20 mouse cellular contexts compared by ENCODE assay signal in the genomic region with DNA sequence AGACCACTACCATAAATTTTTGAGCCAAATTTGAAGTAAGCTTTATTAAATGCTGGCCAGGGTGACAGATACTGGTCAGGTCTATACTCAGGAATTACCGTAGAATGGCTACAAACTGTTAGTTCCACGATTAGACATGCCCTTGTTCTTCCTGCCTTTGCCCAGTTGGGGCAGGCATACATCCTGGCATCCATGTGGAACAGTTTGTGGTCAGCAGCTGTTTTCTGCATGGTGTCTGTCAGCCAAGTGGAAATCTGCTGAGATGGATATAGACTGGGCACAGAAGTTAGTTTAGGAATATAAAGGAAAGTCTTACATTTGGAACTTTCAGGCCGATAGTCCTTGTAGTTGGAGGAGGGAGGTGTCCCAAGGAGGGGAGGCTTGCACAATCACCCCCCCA.
"Had no signal": no experiment of that assay in that cellular context is flagged by ENCODE, and none has a peak within 500 bp of the region (broad histone marks: within the 10 kb centered on the region; RNA-seq: fewer than 3 reads in every experiment).

No protein-coding gene starts in this region.

- DNase-seq: kidney, adult 2 months; kidney, postnatal 25 days; layer of hippocampus, postnatal 36 days; liver; lung, adult 18-20 months; right cerebral cortex, adult 18-20 months; right cerebral cortex, postnatal 14 days; right cerebral cortex, postnatal 4 days; thymus, postnatal 25 days had no signal

- H3K9ac ChIP-seq: limb, embryonic 13.5 days; liver, embryonic 12.5 days; liver, embryonic 15.5 days; midbrain, embryonic 15.5 days; stomach, embryonic 15.5 days had no signal

- H3K4me1 ChIP-seq: limb, embryonic 10.5 days; midbrain, embryonic 15.5 days; stomach, embryonic 15.5 days had no signal

- H3K4me2 ChIP-seq: limb, embryonic 13.5 days; liver, embryonic 12.5 days; liver, embryonic 15.5 days; midbrain, embryonic 11.5 days; midbrain, embryonic 15.5 days; stomach, embryonic 15.5 days had no signal

- H3K4me3 ChIP-seq: left cerebral cortex, adult 2 months; limb, embryonic 10.5 days; limb, embryonic 13.5 days; liver, embryonic 12.5 days; liver, embryonic 15.5 days; midbrain, embryonic 15.5 days; stomach, embryonic 15.5 days had no signal

- ATAC-seq: intestine, postnatal 0 days; liver, embryonic 12.5 days; midbrain, embryonic 15.5 days had no signal

- H3K27ac ChIP-seq: kidney, postnatal 0 days; left cerebral cortex, adult 2 months; limb, embryonic 10.5 days; limb, embryonic 13.5 days; liver, embryonic 12.5 days; liver, embryonic 15.5 days; macrophage; midbrain, embryonic 15.5 days; stomach, embryonic 15.5 days had no signal

- H3K27me3 ChIP-seq: limb, embryonic 13.5 days; liver, embryonic 12.5 days; liver, embryonic 15.5 days; midbrain, embryonic 15.5 days; stomach, embryonic 15.5 days had no signal

- H3K9me3 ChIP-seq: limb, embryonic 10.5 days; limb, embryonic 13.5 days; liver, embryonic 12.5 days; liver, embryonic 15.5 days; midbrain, embryonic 15.5 days; stomach, embryonic 15.5 days had no signal

- H3K36me3 ChIP-seq: limb, embryonic 13.5 days; liver, embryonic 15.5 days; midbrain, embryonic 15.5 days; stomach, embryonic 15.5 days had no signal
